Mouse (Mus musculus) embryonic facial prominence, embryonic 11.5 days (tissue): ENCODE measurements around the gene Msi2. TPM values are rescaled to one million over a fixed set of nuclear protein-coding genes. Genes with fewer than 3 reads are reported as not detected.

Experiments
- ATAC-seq: fragments of 200-750 bp; cut with Nextera tagmentation; replicated peaks from 2 replicates; pipeline ENCODE4 v1.8.0; 2017; ENCODE audit warnings: low read depth; ENCODE audit not compliant: insufficient number of reproducible peaks, low FRiP score, low TSS enrichment
- DNase-seq: peaks from one replicate; pipeline ENCODE4 v3.0.0-alpha.2; 2015; ENCODE audit warnings: low spot score
- H3K27ac ChIP-seq: fragments of 300-500 bp; sonication (generic); replicated peaks from 2 replicates; pipeline ENCODE4 v1.5.1; 2014; ENCODE audit warnings: mild to moderate bottlenecking, low read depth, low read length, control low read depth
- H3K27me3 ChIP-seq: fragments of 300-500 bp; sonication (generic); 2 replicates; pipeline ENCODE4 v1.6.1; 2014; ENCODE audit warnings: mild to moderate bottlenecking, low read length, moderate library complexity, mixed read lengths; ENCODE audit not compliant: control insufficient read depth, insufficient read depth
- H3K36me3 ChIP-seq: fragments of 300-500 bp; sonication (generic); replicated peaks from 2 replicates; pipeline ENCODE4 v1.6.1; 2014; ENCODE audit warnings: low read depth, mild to moderate bottlenecking, low read length, moderate library complexity, mixed read lengths; ENCODE audit not compliant: control insufficient read depth, insufficient read depth
- H3K4me1 ChIP-seq: fragments of 300-500 bp; sonication (generic); 2 replicates; pipeline ENCODE4 v1.6.1; 2014; ENCODE audit warnings: low read length, mixed read lengths; ENCODE audit not compliant: control insufficient read depth, insufficient read depth
- H3K4me2 ChIP-seq: fragments of 300-500 bp; sonication (generic); 2 replicates; pipeline ENCODE4 v1.6.1; 2014; ENCODE audit warnings: low read depth, mild to moderate bottlenecking, control low read depth, low read length, moderate library complexity
- H3K4me3 ChIP-seq: fragments of 300-500 bp; sonication (generic); 2 replicates; pipeline ENCODE4 v1.5.1; 2014; ENCODE audit warnings: low read depth, low read length, control low read depth
- H3K9ac ChIP-seq: fragments of 300-500 bp; sonication (generic); replicated peaks from 2 replicates; pipeline ENCODE4 v1.6.1; 2014; ENCODE audit warnings: mild to moderate bottlenecking, control low read depth, low read length
- H3K9me3 ChIP-seq: fragments of 300-500 bp; sonication (generic); replicated peaks from 2 replicates; pipeline ENCODE4 v1.6.1; 2016; ENCODE audit warnings: mild to moderate bottlenecking, low read length, inconsistent platforms, mixed read lengths; ENCODE audit not compliant: control insufficient read depth
- WGBS: fragments of 180-500 bp; shearing (Covaris S2); extraction: QIAGEN DNeasy Blood & Tissue Kit; methylation state at CpG from one replicate; pipeline ENCODE4 v1.1.7; 2014; 5-methylcytosine and 5-hydroxymethylcytosine counted together
- polyA plus RNA-seq: library from polyadenylated mRNA; unstranded; fragments of >200 nt; fragmentation: Nextera tagmentation; extraction: Ambion mirVana; gene quantifications from 2 replicates; pipeline ENCODE4 v1.2.1, GENCODE M21; 2014

Msi2 gene
- polyA plus RNA-seq, 1 experiment from 2014 or later, result 13.4 TPM

DNA sequence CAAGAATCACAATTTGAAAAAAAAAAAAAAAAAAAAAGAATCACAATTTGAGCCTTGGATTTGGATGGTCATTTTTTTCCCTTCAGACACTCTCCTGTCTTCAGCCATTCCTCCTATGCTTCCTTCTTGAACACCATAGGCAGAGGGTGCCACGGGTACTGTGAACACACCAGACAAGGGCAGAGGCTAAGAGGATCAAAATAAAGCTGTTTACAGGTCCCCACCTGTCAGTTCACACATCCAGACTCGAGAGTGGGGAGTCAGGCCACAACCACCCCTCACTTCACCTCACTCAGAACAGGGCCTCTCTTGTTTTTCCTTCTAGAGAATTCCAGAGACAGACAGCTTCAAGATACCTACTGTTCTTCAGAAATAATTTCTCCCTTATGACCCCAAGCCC lies 69.3 kb downstream of the Msi2 start:
- no peak for ATAC-seq
- WGBS, result 74% methylated on average over 2 of the region's 2 CpGs
- Histone ChIP-seq H3K9me3 (no peaks in the 10 kb centered on the region), H3K27ac (no peak overlapping the region), H3K36me3 (peaks cover 2% of the 10 kb centered on the region), H3K4me3 (no peak overlapping the region), H3K4me1 (no peaks in the 10 kb centered on the region; the same call in 1 of the 2 replicates), H3K9ac (no peak overlapping the region), H3K27me3 (no peaks in the 10 kb centered on the region), H3K4me2 (no peak overlapping the region)
- DNase-seq, result no peak

DNA sequence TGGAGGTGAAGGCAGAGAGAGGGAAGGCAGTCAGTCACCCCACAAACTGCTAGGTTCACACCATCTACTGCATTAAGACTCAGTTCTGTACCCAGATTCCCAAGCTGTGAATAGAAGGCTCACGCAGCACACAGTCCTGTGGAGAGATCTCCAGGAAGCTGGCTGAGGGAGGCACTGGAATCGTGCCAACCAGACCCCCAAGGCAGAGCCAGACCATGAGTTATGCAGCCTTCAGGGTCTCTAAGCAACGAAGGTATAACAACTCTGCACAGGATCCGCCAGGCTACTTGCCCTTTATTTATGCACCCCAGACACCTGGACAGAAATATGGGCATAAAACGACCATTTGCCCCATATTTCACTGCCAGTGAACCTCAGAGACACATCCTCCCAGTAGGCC lies 69.9 kb downstream of the Msi2 start:
- Histone ChIP-seq H3K27ac (no peak overlapping the region), H3K27me3 (no peaks in the 10 kb centered on the region), H3K9ac (no peak overlapping the region), H3K4me3 (no peak overlapping the region), H3K36me3 (peaks cover 2% of the 10 kb centered on the region), H3K9me3 (no peaks in the 10 kb centered on the region), H3K4me2 (no peak overlapping the region), H3K4me1 (no peaks in the 10 kb centered on the region; the same call in 1 of the 2 replicates)
- WGBS, result 76% methylated on average over 5 of the region's 5 CpGs
- ATAC-seq (no peak), DNase-seq (no peak)

DNA sequence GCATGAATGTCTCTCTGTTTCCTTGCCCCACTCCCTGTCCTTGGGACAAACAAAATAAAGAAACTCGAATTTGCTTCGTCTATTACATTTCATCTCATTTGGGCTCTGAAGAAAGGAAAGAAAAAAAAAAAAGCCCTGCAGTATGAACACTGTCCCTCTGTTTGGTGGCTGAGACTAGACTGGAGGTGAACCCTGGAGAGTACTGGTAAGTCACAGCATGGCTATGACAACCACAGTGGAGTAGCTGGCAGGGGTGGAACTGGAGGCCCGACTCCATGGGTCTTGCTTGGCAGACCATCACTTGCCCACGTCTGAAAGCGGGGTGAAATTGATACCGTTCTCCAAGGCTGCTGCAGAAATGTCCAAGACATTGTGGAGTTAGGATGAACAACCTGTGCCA lies 71.8 kb downstream of the Msi2 start:
- Histone ChIP-seq H3K9ac (no peak overlapping the region), H3K27ac (no peak overlapping the region), H3K36me3 (peaks cover 2% of the 10 kb centered on the region), H3K9me3 (no peaks in the 10 kb centered on the region), H3K4me2 (no peak overlapping the region), H3K27me3 (no peaks in the 10 kb centered on the region), H3K4me3 (no peak overlapping the region), H3K4me1 (no peaks in the 10 kb centered on the region; the same call in 1 of the 2 replicates)
- WGBS, result 85% methylated on average over 6 of the region's 6 CpGs
- ATAC-seq (no peak), DNase-seq (no peak)

DNA sequence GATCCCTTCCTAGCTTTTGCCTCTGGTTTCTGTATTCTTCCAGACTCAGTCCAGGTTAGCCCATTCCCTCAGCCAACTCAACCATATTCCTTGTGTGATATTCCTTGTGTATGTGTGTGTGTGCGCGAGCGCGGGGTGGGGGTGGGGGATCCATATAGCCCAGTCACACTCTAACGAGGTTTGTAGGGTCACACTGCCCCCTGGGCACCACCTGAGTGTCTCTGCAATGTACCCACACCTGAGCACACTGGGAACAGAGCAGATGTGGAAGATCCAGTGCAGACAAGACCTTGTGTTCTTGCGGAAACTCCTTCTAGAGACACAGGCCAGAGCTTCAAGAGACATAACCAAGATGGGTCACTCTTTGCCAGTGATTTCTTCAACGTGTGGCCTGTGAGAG lies 72.5 kb downstream of the Msi2 start:
- no peak for ATAC-seq
- Histone ChIP-seq H3K9me3 (no peaks in the 10 kb centered on the region), H3K27ac (no peak overlapping the region), H3K36me3 (peaks cover 2% of the 10 kb centered on the region), H3K4me2 (no peak overlapping the region), H3K4me3 (no peak overlapping the region), H3K9ac (no peak overlapping the region), H3K27me3 (no peaks in the 10 kb centered on the region), H3K4me1 (no peaks in the 10 kb centered on the region; the same call in 1 of the 2 replicates)
- 70% methylated on average over 7 of the region's 7 CpGs for WGBS
- no peak for DNase-seq

DNA sequence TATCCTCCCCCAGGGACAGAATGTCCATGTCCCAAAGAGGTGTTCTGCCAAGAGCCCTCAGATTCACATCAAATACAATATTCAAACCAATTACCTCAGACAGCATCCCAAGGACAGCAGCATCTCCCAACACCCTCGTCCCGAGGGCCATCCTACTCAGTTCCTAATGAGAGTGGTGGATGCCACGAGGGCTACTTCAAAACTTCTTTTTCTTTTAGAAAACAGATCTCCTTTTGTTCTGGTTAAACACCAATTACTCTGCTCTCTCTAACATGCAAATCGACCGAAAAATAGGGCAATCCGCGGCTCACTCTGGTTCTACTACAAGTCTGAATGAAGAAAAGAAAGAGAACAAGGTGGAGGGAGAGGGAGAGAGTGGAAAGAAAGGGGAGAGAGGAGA lies 73.6 kb downstream of the Msi2 start:
- H3K4me1 ChIP-seq, result no peaks in the 10 kb centered on the region; the same call in 1 of the 2 replicates
- H3K9ac ChIP-seq, result no peak overlapping the region
- H3K4me3 ChIP-seq, result no peak overlapping the region
- H3K4me2 ChIP-seq, result no peak overlapping the region
- H3K36me3 ChIP-seq, result peaks cover 2% of the 10 kb centered on the region
- H3K27me3 ChIP-seq, result no peaks in the 10 kb centered on the region
- ATAC-seq (no peak), DNase-seq (no peak)
- no peak overlapping the region for H3K27ac ChIP-seq
- H3K9me3 ChIP-seq, result no peaks in the 10 kb centered on the region
- WGBS, result 25% methylated on average over 7 of the region's 7 CpGs

DNA sequence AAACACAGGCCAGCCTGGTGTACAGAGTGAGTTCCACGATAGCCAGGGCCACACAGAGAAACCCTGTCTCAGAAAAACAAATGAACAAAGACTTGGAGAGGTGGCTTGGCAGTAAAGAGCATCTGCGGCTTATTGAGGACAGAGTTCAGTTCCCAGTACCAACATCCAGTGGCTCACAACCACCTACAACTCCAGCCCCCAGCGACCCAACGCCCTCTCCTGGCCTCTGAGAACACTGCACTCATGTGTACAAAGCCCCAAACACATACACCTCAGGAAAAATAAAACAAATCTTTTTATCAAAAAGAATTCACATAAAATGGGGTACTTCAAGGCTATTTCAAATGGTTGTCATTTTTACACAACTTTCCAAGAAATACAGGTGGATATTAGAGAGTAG lies 78.5 kb downstream of the Msi2 start:
- Histone ChIP-seq H3K27me3 (no peaks in the 10 kb centered on the region), H3K27ac (no peak overlapping the region), H3K4me1 (no peaks in the 10 kb centered on the region)

DNA sequence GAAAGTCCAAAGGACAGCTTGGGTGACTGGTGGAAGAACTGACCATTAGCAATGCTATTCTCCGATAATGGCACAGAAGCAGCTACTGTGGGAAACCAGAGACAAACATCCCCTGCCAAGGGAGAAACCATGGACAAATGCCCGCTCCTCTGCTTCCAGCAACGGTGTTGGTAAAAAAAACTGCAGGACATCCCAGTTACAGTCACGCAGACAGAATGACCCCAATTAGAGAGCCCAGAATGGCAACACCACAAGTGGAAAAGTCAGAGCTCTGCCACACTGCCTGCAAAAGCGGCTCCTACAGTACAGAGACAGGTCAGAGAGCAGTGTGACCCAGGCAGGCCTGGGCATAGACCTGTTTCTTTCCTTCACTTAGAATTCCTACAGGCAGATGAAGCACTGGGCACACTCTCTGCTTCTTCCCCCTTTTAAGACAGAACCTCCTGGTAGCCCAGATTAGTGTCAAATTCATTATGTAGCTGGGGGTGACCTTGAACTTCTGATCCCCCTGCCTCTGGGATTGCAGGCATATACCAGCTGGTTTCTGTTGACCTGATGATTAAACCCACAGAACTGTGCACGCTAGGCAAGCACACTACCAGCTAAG lies 79.3 kb downstream of the Msi2 start:
- no peaks in the 10 kb centered on the region; the same call in 1 of the 2 replicates for H3K36me3 ChIP-seq
- no peak overlapping the region for H3K9ac ChIP-seq
- H3K9me3 ChIP-seq, result no peaks in the 10 kb centered on the region
- WGBS, result 81% methylated on average over 6 of the region's 6 CpGs
- DNase-seq (no peak), ATAC-seq (no peak)
- no peak overlapping the region for H3K4me2 ChIP-seq
- no peaks in the 10 kb centered on the region for H3K4me1 ChIP-seq
- no peak overlapping the region for H3K4me3 ChIP-seq
- no peaks in the 10 kb centered on the region for H3K27me3 ChIP-seq
- H3K27ac ChIP-seq, result no peak overlapping the region

More for the DNA sequence above, 78.5 kb downstream of the Msi2 start:
- no peak overlapping the region for H3K9ac ChIP-seq
- DNase-seq (no peak), ATAC-seq (no peak)
- WGBS, result 72% methylated on average over 4 of the region's 4 CpGs
- H3K36me3 ChIP-seq, result no peaks in the 10 kb centered on the region; the same call in 1 of the 2 replicates
- no peaks in the 10 kb centered on the region for H3K9me3 ChIP-seq
- no peak overlapping the region for H3K4me2 ChIP-seq
- H3K4me3 ChIP-seq, result no peak overlapping the region

DNA sequence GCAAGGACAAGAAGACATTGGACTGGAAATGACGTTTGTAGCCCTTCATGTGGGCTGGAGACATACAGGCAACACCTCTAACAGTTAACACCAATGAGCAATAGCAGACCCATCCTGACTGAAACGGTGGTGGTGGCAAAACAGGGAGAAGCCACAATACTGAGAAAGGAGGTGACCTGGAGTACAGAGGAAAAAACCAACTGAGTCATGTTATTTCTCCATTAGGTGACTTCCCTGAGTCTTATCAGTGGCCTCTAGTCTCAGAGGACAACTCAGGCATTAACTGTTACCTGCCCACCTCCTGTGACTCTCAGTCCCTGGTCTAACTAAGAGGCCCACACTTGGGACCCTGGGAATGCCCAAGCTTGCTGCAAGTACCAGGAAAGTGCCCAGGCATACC lies 80.1 kb downstream of the Msi2 start:
- ATAC-seq (no peak), DNase-seq (no peak)
- Histone ChIP-seq H3K27me3 (no peaks in the 10 kb centered on the region), H3K27ac (no peak overlapping the region), H3K4me3 (no peak overlapping the region), H3K9me3 (no peaks in the 10 kb centered on the region), H3K36me3 (no peaks in the 10 kb centered on the region; the same call in 1 of the 2 replicates), H3K4me2 (no peak overlapping the region), H3K4me1 (no peaks in the 10 kb centered on the region), H3K9ac (no peak overlapping the region)
- WGBS, result 79% methylated on average over 2 of the region's 2 CpGs
